Mouse (Mus musculus) ES-E14 (cell line): Measurements from ENCODE around the gene Cpe. TPM values are rescaled to one million over a fixed set of nuclear protein-coding genes. Genes with fewer than 3 reads are reported as not detected.

ENCODE experiments used
- DNase-seq: peaks from one replicate; pipeline ENCODE4 v3.0.0-alpha.2; 2013; ENCODE audit warnings: low read depth, low spot score
- H3K27ac ChIP-seq: 2 replicates; pipeline ENCODE4 v1.5.1; 2012; ENCODE audit warnings: low read depth, mild to moderate bottlenecking, low read length, moderate library complexity, mixed read lengths; ENCODE audit not compliant: poor library complexity, insufficient read depth, severe bottlenecking
- H3K36me3 ChIP-seq: 2 replicates; pipeline ENCODE4 v1.6.1; 2012; ENCODE audit warnings: mild to moderate bottlenecking, low read length, moderate library complexity, mixed read lengths; ENCODE audit not compliant: control insufficient read depth, poor library complexity, insufficient read depth, severe bottlenecking
- H3K4me1 ChIP-seq, 2 experiments: fragments of 150-350 bp in 1 of 2; sonication (generic) in 1 of 2; 2 replicates each; pipeline ENCODE4 v1.6.1; 2012; ENCODE audit warnings: low read length in 2 of 2, mild to moderate bottlenecking in 1 of 2, mixed read lengths in 1 of 2; ENCODE audit not compliant: control insufficient read depth in 2 of 2, insufficient read depth in 2 of 2, poor library complexity in 1 of 2
- H3K4me3 ChIP-seq, 2 experiments: fragments of 150-350 bp in 1 of 2; sonication (generic) in 1 of 2; 2 replicates each; pipeline ENCODE4 v1.5.1; 2012; ENCODE audit warnings: low read length in 2 of 2, low read depth in 1 of 2, mild to moderate bottlenecking in 1 of 2, mixed read lengths in 1 of 2; ENCODE audit not compliant: insufficient read depth in 1 of 2, poor library complexity in 1 of 2, severe bottlenecking in 1 of 2
- H3K9ac ChIP-seq: 2 replicates; pipeline ENCODE4 v1.6.1; 2012; ENCODE audit warnings: low read depth, mild to moderate bottlenecking, low read length, mixed read lengths; ENCODE audit not compliant: poor library complexity, insufficient read depth, severe bottlenecking
- H3K9me3 ChIP-seq: fragments of 150-350 bp; sonication (generic); 2 replicates; pipeline ENCODE4 v1.6.1; 2012; ENCODE audit warnings: low read depth, mild to moderate bottlenecking, low read length; ENCODE audit not compliant: control insufficient read depth, insufficient read depth
- CHD2 ChIP-seq: IDR thresholded peaks from 2 replicates; pipeline ENCODE4 v1.6.1; 2014; ENCODE audit warnings: mild to moderate bottlenecking, low read depth, low read length, inconsistent platforms
- HCFC1 ChIP-seq: IDR thresholded peaks from 2 replicates; pipeline ENCODE4 v1.6.1; 2012; ENCODE audit warnings: low read length, inconsistent platforms, borderline replicate concordance; ENCODE audit not compliant: insufficient read depth
- MAFK ChIP-seq: IDR thresholded peaks from 2 replicates; pipeline ENCODE4 v1.6.1; 2014; ENCODE audit warnings: mild to moderate bottlenecking, low read depth, low read length, inconsistent platforms; ENCODE audit not compliant: insufficient read depth
- ZC3H11A ChIP-seq: IDR thresholded peaks from 2 replicates; pipeline ENCODE4 v1.6.1; 2012; ENCODE audit warnings: low read depth, mild to moderate bottlenecking, inconsistent platforms, low read length, borderline replicate concordance
- ZNF384 ChIP-seq: IDR thresholded peaks from 2 replicates; pipeline ENCODE4 v1.6.1; 2012; ENCODE audit warnings: low read depth, low read length, inconsistent platforms
- in situ Hi-C, 2 experiments: fragments of 600-800 bp; cut with MboI; formaldehyde crosslinking; loops; one replicate each; pipeline ENCODE4 v1.15.1; 2025; ENCODE audit warnings: low sequenced_read_pairs in 2 of 2, inconsistent platforms in 1 of 2; ENCODE audit not compliant: unreplicated experiment in 2 of 2
- total RNA-seq: library from RNA; depleted of rRNA; stranded (reverse); fragments of 300-350 nt; gene quantifications from 2 replicates; pipeline ENCODE4 v1.2.3, GENCODE M21; 2012

Cpe gene
- total RNA-seq, 1 experiment: 19.4 TPM

DNA sequence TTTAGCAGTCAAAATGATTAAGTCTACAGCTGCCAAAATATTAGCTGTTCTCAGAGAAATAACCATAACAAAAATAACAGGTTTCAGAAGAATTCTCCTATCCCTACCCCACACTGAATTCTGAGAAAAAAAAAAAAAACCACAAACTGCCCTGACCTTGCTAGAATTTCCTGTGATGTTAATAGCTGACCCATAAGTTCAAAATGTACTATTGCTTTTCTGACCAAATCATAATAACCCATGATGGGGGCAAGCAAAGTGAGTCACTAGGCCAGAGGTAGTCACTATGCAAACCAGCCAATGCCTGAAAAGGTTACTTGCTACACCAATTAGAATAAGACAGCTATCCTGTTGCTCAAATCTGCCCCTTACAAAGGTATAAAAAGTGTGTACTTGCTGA lies 14.6 kb upstream of the Cpe start:
- in situ Hi-C loops: no loop called here
- Histone ChIP-seq H3K36me3 (no peaks in the 10 kb centered on the region), H3K4me1 (no peaks in the 10 kb centered on the region), H3K4me3 (no peak overlapping the region), H3K9ac (no peak overlapping the region), H3K9me3 (no peaks in the 10 kb centered on the region), H3K27ac (no peak overlapping the region)
- DNase-seq: no peak
- no peak for TF ChIP-seq CHD2
- TF ChIP-seq ZNF384: no peak
- no peak for TF ChIP-seq HCFC1

DNA sequence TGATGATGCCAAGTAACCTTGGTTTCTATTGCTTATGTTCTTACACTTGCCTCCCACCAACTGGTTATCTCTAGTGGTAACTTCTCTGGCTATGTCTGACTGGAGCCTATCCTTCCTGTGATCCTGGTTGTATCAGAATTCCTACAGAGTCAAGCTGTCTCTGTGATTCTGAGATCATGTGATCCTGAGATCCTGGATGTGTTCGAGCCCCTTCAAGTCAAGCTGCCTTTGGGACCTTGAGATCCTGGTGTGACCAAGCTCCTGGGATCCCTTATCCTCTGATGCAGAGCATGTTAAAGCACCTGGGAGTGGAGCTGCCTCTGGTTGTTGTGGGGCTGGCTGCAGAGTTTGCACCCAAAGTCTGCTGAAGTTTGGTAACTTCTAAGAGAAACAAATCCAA lies 10.3 kb upstream of the Cpe start:
- Histone ChIP-seq H3K9me3 (no peaks in the 10 kb centered on the region), H3K4me3 (no peak overlapping the region), H3K27ac (no peak overlapping the region), H3K9ac (no peak overlapping the region), H3K4me1 (no peaks in the 10 kb centered on the region), H3K36me3 (no peaks in the 10 kb centered on the region)
- in situ Hi-C loops: no loop called here
- TF ChIP-seq CHD2 (no peak), ZC3H11A (no peak), ZNF384 (no peak), HCFC1 (no peak), MAFK (no peak)
- no peak for DNase-seq

DNA sequence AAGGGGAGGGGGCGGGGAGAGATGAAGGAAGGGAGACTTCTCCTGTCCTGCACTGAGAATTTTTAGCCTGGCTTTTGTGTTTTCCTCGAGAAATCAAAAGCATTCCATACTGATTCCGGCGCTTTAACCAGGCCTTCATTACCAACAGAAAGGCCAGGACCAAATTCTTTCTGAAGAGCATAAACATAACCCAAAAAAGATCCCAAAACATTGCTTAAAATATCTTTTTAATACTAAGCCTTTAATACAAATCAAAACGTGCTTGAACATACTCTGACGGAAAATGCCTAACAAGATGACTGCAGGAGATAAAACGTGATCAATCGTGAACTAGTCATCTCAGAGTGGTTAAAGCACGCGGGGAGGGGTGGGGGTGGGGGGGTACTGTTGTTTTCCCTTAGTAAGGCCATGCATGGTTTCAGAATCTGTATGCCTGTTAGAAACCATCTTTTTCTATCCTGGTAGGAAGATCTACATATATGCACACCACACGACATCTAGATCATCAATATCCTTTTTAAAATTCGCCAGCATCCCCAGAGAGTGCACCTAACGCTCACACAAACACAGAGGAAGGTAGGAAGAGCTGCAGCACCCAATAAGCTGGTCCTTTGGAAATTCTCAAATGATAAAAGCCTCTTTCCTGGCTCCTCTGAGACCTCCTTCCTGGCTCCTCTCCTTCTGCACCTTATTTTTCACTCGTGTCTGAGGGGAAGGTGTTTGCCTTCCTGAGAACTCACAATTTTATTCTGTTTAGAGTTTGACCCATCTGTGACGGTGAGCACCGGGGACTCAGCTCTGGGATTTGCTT lies 1.1 kb downstream of the Cpe start:
- Histone ChIP-seq H3K4me1 (peaks cover 0 to 4% of the 10 kb centered on the region in 2 experiments; a peak in 1 of 4 replicates), H3K27ac (no peak overlapping the region), H3K36me3 (no peaks in the 10 kb centered on the region), H3K9ac (no peak overlapping the region), H3K9me3 (no peaks in the 10 kb centered on the region), H3K4me3 (peak overlapping the region in 1 of 2 experiments; percentile 69; a peak in 1 of 4 replicates)
- in situ Hi-C loops: no loop called here
- no peak for DNase-seq
- TF ChIP-seq ZNF384 (no peak), CHD2 (no peak), ZC3H11A (no peak)

DNA sequence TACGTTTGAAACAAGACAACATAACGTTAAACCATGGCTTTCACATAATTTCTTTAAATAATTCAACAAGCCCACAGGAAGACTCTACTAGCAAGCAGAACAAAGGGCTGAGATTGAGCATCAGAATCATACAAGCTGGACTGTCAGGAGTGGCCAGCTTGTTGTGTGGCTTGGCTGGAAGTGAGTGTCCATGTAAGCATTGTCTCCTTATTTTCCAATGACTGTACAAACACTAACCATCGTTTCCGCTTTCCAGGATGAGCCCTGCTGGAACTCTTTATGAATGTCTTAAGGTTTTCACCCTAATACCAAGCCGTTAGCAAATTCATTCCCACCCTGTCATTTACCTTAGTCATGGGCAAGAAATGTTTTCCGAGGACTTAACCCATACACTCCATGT lies 2.0 kb downstream of the Cpe start:
- TF ChIP-seq MAFK (no peak), HCFC1 (no peak), CHD2 (no peak), ZNF384 (no peak), ZC3H11A (no peak)

DNA sequence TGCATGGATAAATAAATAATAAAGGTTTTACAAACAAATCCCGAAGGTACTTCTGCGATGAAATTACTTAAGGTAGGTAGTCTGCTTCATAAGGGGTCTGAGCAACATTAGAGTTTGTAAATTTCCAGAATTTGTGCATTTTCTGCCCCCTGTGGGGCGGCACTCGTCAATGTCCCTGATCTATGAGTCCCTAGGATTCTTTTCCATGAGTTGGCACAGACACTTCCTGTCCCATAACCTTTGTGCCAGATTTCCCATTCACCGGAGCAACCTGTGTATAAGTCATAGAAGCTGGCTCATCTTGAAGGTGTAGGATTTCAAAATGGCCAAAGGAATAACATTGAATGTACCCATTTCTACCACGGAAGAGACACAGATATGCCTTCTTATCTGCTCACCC lies 2.5 kb downstream of the Cpe start:
- DNase-seq: no peak
- Histone ChIP-seq H3K9me3 (no peaks in the 10 kb centered on the region), H3K9ac (no peak overlapping the region), H3K36me3 (no peaks in the 10 kb centered on the region), H3K27ac (no peak overlapping the region), H3K4me3 (no peak overlapping the region), H3K4me1 (peaks cover 0 to 4% of the 10 kb centered on the region in 2 experiments; a peak in 1 of 4 replicates)
- in situ Hi-C loops: no loop called here
- TF ChIP-seq HCFC1: no peak
- TF ChIP-seq ZC3H11A: no peak
- TF ChIP-seq MAFK: no peak
- TF ChIP-seq ZNF384: no peak
- TF ChIP-seq CHD2: no peak

More for the DNA sequence above, 2.0 kb downstream of the Cpe start:
- DNase-seq: no peak
- H3K9me3 ChIP-seq: no peaks in the 10 kb centered on the region
- H3K4me3 ChIP-seq: no peak overlapping the region
- no peaks in the 10 kb centered on the region for H3K36me3 ChIP-seq
- in situ Hi-C loops: no loop called here
- no peak overlapping the region for H3K27ac ChIP-seq
- H3K9ac ChIP-seq: no peak overlapping the region
- peaks cover 0 to 4% of the 10 kb centered on the region in 2 experiments; a peak in 1 of 4 replicates for H3K4me1 ChIP-seq
